Mouse (Mus musculus) Patski (cell line): ENCODE results near the gene Prap1. TPM values are rescaled to one million over a fixed set of nuclear protein-coding genes. Genes with fewer than 3 reads are reported as not detected.

Experiments used
- ATAC-seq: fragments of 100-300 bp; one replicate; pipeline ENCODE4 v1.8.0; 2021
- CTCF ChIA-PET: fragments of 350-600 bp; sonication (Branson Sonifier 250); formaldehyde crosslinking; loops from one replicate; lab custom pipeline; 2022; ENCODE audit warnings: inconsistent platforms; lab: Charles Lee
- POLR2A ChIA-PET: fragments of 350-600 bp; sonication (Branson Sonifier 250); formaldehyde crosslinking; loops from one replicate; lab custom pipeline; 2022; ENCODE audit warnings: antibody characterized with exemption, inconsistent platforms; lab: Charles Lee
- DNase-seq: peaks from one replicate; pipeline ENCODE4 v3.0.0-alpha.2; 2011; ENCODE audit warnings: low read depth, low spot score
- H3K27me3 ChIP-seq: fragments of 371-371 bp; one replicate; pipeline ENCODE4 v1.5.1; 2021
- CTCF ChIP-seq: fragments of 100-300 bp; IDR thresholded peaks from one replicate; pipeline ENCODE4 v1.5.1; 2021
- in situ Hi-C: fragments of 300-500 bp; cut with MboI; formaldehyde crosslinking; loops from 3 replicates; pipeline ENCODE4 v1.11.1; 2018; ENCODE audit warnings: low pct_unique_long_range_greater_than_20kb, mixed read lengths
- polyA plus RNA-seq: library from polyadenylated mRNA; unstranded; gene quantifications from one replicate; pipeline ENCODE4 v1.2.3, GENCODE M21; 2021

The Prap1 gene
- polyA plus RNA-seq, 1 experiment from 2014 or later, result not detected

DNA sequence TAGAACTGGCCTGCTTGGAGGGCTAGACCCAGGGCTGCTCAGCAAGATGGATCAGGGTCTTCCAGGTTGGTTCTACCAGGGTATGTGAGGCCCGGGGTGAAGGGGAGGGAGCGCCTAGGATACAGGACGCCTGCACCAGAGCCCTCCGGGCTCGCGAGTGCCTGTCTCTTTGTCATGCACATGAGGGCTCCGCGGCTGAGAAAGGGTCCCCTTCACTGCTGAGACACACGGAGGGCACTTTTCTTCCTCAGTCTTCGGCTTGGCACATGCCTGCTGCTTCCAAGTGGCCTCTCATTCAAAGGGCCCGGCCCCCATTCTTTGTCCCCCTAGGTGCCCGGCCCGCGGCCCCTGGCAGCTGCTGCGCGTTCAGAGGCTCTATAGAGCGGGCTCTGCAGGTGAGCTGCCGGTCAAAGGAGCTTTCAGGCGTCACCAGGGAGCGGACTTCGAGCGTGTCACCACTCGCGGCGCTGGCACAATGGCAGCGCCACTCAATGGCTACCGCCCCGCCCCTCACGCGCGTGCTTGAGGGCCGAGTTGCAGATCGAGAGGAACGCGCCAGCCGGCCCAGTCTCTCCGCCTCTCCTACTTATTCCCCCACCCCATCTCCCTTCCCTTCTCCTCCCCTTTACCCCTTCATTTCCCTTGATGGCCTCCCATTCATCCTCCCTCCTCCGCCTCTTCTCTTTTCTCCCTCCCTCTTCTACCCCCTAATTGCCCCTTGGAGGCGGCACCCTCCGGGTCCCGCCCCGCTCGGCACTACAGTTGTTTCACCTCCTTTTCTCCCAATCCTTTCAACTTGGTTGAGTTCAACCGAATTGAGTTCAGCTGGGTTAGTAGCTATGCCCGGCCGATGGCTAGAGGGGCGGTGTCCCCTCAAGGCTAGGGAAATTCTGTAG, 32.0 kb upstream of the Prap1 start:
- no peak for TF ChIP-seq CTCF
- ATAC-seq (no peak), DNase-seq (no peak)
- peaks cover 12% of the 10 kb centered on the region for H3K27me3 ChIP-seq
- ChIA-PET CTCF (no interaction called here), POLR2A (no interaction called here)
- in situ Hi-C loops, result loop anchor here (10.0 kb wide), 1 partner anchor 416 kb away; no protein-coding TSS in a partner anchor

DNA sequence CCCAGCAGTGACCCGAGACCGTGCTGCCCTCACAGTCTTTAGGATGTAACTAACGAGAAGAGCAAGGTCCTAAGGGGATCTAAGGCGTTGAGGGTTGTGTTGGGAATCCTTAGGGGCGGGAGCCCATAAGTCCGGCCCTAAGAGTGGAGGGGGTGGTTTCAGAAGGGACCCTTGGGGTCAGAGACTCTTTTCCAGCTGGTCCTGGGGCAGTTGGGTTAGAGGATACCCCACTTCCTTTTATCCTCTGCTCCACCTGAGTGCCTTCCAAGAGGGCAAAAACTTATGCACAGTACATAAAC, 31.4 kb upstream of the Prap1 start:
- peaks cover 12% of the 10 kb centered on the region for H3K27me3 ChIP-seq
- in situ Hi-C loops, result loop anchor here (10.0 kb wide), 1 partner anchor 417 kb away; no protein-coding TSS in a partner anchor
- POLR2A ChIA-PET, result no interaction called here

DNA sequence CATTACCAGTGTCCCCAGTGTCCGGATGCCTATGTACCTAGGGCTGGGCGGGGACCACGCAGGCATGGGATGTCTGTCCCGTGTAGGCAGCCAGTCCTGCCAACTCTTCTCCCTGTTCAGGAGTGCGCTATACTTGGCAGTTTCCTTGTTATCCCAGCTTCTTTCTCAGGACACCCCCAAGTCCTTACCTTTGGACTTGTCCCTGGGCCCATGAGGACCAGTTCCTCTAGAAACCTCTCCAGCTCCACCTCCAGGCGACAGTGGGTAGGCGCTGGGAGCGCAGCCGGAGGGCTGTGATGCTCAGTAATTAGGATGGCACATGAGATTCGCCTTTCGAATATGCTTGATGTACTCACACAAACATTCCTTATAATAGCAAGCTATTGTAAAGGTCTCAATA, 30.9 kb upstream of the Prap1 start:
- H3K27me3 ChIP-seq, result peaks cover 12% of the 10 kb centered on the region
- in situ Hi-C loops, result loop anchor here (10.0 kb wide), 1 partner anchor 418 kb away; no protein-coding TSS in a partner anchor
- no peak for ATAC-seq
- peak; percentile 44 for TF ChIP-seq CTCF
- ChIA-PET CTCF (interaction anchor here (1.0 to 1.1 kb wide), 2 partner anchors 16 to 92 kb away, joined by 3 to 7 read pairs; no protein-coding TSS in a partner anchor), POLR2A (no interaction called here)
- no peak for DNase-seq

More for the DNA sequence above, 31.4 kb upstream of the Prap1 start:
- TF ChIP-seq CTCF, result no peak
- ATAC-seq (no peak), DNase-seq (no peak)
- CTCF ChIA-PET, result interaction anchor here (1.1 kb wide), 1 partner anchor 92 kb away, joined by 7 read pairs; no protein-coding TSS in a partner anchor

DNA sequence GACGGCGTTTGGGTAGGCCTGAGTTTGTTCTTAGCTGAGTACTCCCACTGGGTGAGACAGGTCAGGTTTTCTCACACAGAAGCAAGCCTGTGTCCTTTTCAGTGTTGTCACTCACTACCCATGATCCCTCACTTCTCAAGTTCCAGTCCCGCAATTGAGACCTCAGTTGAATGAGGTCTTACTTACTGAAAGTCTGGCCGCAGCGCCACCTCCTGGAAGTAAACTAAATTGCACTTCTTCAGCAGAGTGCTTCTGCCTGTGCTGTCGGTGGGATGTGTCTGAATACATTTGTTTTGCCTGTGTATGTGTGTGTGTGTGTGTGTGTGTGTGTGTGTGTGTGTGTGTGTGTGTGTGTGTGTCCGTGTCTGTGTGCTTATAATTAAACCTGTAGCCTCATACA, 30.1 kb upstream of the Prap1 start:
- H3K27me3 ChIP-seq, result peaks cover 12% of the 10 kb centered on the region
- POLR2A ChIA-PET, result interaction anchor here (0.6 to 0.7 kb wide), 2 partner anchors 67 to 141 kb away, joined by 3 to 4 read pairs; no protein-coding TSS in a partner anchor
- in situ Hi-C loops, result loop anchor here (10.0 kb wide), 1 partner anchor 418 kb away; no protein-coding TSS in a partner anchor
- no peak for ATAC-seq
- TF ChIP-seq CTCF, result peak; percentile 76
- CTCF ChIA-PET, result interaction anchor here (0.6 to 1.1 kb wide), 5 partner anchors 10 to 93 kb away, joined by 3 to 7 read pairs (median 3); no protein-coding TSS in a partner anchor
- DNase-seq, result no peak

DNA sequence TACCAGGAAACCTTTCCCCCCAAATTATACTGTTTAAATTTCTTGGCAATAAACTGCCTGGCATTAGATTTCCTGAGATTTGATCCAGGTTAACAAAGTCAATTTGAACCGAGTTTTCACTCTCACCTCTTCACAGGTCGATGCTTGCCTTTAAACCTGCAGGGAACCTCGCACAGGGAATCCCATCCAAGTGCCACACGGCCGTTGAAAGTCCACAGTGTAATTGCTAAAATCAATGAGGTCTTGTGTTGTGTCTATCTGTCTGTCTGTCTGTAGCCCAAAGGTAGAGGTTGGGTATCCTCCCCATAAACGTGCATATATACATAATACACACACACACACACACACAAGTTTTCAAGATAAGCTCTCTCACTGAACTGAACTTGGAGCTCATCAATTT, 25.8 kb upstream of the Prap1 start:
- no peak for TF ChIP-seq CTCF
- ATAC-seq (no peak), DNase-seq (no peak)
- in situ Hi-C loops, result loop anchor here (5.0 to 10.0 kb wide), 4 partner anchors 75 to 423 kb away; no protein-coding TSS in a partner anchor
- H3K27me3 ChIP-seq, result peaks cover 9% of the 10 kb centered on the region
- ChIA-PET CTCF (no interaction called here), POLR2A (interaction anchor here (0.6 kb wide), 1 partner anchor 61 kb away, joined by 3 read pairs; no protein-coding TSS in a partner anchor)

DNA sequence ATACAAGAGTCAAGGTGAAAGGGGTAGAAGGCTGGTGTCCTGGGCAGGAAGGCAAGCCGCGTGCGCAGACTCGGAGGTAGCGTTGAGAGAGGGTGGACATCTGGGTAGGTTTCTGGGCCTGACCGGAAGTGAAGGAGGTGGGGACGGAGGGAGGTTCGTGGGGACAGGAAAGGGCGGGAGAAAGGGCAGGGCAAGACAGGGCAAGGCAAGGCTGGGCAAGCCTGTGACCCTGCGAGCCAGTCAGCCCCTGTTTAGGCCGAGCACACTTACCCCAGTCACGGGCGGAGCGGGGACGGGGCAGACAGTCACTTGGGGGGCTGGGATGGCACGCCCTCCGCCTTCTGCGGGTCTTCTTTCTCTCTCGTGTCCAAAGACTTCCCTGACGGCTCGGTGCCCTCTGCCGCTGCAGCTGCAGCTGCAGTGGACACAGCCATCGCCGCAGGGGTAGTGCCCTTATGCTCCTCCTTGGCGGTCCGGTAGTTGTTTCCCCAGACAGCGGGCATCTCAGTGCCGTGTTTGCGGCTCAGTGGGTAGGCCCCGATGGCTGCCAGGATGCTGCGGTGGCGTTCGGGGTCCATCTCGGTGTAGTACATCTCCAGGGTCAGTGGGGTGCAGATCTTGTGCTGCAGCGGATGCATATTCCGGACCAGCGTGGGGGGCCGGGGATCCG, 23.0 kb upstream of the Prap1 start:
- no peak for DNase-seq
- no peak for TF ChIP-seq CTCF
- in situ Hi-C loops, result no loop called here
- no peak for ATAC-seq
- ChIA-PET POLR2A (interaction anchor here (0.6 kb wide), 1 partner anchor 124 kb away, joined by 4 read pairs; no protein-coding TSS in a partner anchor), CTCF (no interaction called here)
- H3K27me3 ChIP-seq, result peaks cover 5% of the 10 kb centered on the region

DNA sequence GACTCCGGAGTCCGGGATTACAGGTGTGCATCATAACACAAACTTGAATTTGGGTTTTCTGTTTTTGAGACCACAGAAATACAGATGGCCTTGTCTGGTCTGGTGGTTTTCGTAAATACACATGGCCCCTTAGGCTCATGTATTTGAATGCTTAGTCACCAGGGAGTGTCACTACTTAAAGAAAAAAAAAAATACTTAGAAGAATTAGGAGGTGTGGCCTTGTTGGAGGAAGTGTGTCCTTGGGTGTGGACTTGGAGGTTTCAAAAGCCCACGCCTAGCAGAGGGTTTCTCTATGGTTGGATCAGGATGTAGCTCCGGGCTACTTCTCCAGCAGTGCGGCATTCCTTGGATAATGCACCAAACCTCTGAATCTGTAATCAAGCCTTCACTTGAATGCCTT, 15.5 kb upstream of the Prap1 start:
- TF ChIP-seq CTCF, result no peak
- DNase-seq, result no peak
- H3K27me3 ChIP-seq, result peaks cover 5% of the 10 kb centered on the region
- CTCF ChIA-PET, result no interaction called here
- POLR2A ChIA-PET, result interaction anchor here (0.6 kb wide), 1 partner anchor 176 kb away, joined by 5 read pairs; no protein-coding TSS in a partner anchor
- no peak for ATAC-seq
- in situ Hi-C loops, result no loop called here

DNA sequence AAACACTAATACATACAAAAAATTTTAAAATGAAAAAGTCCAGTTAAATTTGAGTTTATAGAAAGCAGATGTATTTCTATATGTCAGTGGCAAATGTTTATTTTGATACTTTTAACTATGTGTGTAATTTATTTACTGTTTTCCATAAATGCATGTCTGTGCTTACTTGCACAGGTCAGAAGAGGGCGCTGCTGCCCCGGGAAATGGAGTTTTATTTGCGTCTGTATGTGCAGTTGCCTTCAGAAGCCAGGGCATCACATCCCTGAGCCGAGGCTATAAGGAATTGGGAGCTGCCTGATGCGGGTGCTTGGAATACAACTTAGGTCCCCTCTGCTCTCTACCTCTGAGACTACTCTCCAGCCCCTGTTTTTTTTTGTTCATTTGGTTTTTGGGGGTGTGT, 14.5 kb upstream of the Prap1 start:
- ChIA-PET CTCF (no interaction called here), POLR2A (no interaction called here)
- DNase-seq (no peak), ATAC-seq (no peak)
- in situ Hi-C loops, result no loop called here
- peaks cover 5% of the 10 kb centered on the region for H3K27me3 ChIP-seq
- peak; percentile 90 for TF ChIP-seq CTCF

DNA sequence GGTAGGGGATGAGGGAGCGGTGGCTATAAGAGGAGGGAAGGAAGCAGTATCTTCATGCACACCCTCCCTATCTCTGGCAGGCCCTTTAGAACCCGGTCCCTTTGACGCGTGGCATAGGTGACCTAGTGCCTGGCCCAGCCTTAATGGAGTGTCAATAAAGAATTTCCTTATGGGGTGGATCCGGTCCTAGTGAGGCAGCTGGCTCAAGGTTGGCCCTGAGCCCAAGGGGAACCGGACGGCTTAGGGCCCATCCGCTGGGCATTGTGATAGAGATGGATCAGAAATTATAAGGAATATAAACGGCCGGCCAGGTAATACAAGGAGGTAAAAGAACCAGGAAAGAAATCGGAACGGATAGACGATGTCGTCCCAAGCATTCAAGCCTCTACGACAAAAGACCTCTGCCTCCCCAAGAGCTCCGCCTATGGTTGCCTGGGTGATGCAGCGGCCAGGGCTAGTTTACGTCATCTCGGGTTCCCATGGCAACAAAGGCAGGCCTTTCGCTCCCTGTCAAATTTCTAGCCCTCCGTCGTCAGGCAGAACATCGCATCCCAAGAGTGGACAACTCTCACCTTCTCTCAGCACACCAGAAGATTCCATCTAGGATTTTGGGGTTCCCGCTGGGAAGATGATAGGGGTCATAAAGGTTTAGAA, 12.6 kb upstream of the Prap1 start:
- H3K27me3 ChIP-seq, result peaks cover 5% of the 10 kb centered on the region
- DNase-seq (no peak), ATAC-seq (no peak)
- POLR2A ChIA-PET, result no interaction called here
- CTCF ChIA-PET, result no interaction called here
- no peak for TF ChIP-seq CTCF
- in situ Hi-C loops, result no loop called here
